Mouse (Mus musculus) bone marrow macrophage, adult 2 months (primary cell): ENCODE measurements at regions not wholly inside any gene's neighbourhood (a gene's known extent, or its start where the extent isn't known, plus 50 kb on each side); places are given as distances from the start of the nearest gene placed in this dataset.

Experiments used
- CTCF ChIP-seq: IDR thresholded peaks from 2 replicates; pipeline ENCODE4 v1.5.1; 2012; ENCODE audit warnings: low read depth, mild to moderate bottlenecking, low read length, moderate library complexity
- POLR2A ChIP-seq: IDR thresholded peaks from 2 replicates; pipeline ENCODE4 v1.6.1; 2012; ENCODE audit warnings: mild to moderate bottlenecking, low read depth, low read length, borderline replicate concordance

DNA sequence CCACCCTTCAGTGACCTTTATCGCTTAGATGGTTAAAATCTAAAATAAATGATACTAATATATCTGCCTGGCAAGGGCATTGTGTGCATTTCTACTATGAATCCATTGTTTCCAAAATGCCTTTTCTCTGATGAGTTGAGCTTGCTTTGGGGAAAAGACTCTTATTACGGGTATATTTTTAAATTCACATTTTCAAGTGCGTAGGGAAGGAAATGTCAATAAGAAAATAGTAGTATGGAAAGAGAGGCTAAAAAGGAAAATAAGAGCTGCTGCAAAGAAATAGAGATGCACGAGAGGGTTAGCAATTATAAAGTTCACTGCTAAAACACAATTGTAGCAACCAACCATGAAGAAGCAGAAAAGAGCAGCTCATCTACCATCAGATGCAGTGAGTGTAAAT lies 123.8 kb upstream of the Chl1 start:
- TF ChIP-seq CTCF: no peak
- TF ChIP-seq POLR2A: no peak
